Mouse (Mus musculus) gastrocnemius, postnatal 10 days (tissue): ENCODE results near the gene Pask. TPM values are rescaled to one million over a fixed set of nuclear protein-coding genes. Genes with fewer than 3 reads are reported as not detected.
A peak's percentile ranks its signal among the peaks of the same experiment; 100 is the strongest.

Experiments used
- DNase-seq: peaks from one replicate; pipeline ENCODE4 v3.0.0; 2021; ENCODE audit warnings: mixed read lengths
- microRNA-seq, 2 experiments: library from miRNA; unstranded; fragments of <30 nt; microRNA quantifications; one replicate each; pipeline ENCODE4 v1.2.0; 2021
- total RNA-seq, 2 experiments: library from RNA; stranded (reverse); gene quantifications; 2 replicates each; pipeline ENCODE4 v1.2.3; 2021

Gene Pask
- total RNA-seq, 2 experiments from 2014 or later = 2.1 to 3.0 TPM

- no peak for DNase-seq
Observed at GRCm38 (mm10) chr1:93289678-93290214, 53.5 kb downstream of the Pask start.

GRCm38 (mm10) chr1:93277041-93277440 is 66.2 kb downstream of the Pask start:
- DNase-seq = no peak

- no peak for DNase-seq
Observed at GRCm38 (mm10) chr1:93275561-93275960, 67.7 kb downstream of the Pask start.

- DNase-seq = peak; percentile 32
Observed at GRCm38 (mm10) chr1:93272409-93272821, 70.9 kb downstream of the Pask start.

GRCm38 (mm10) chr1:93271751-93272150 is 71.5 kb downstream of the Pask start:
- no peak for DNase-seq

- no peak for DNase-seq
Observed at GRCm38 (mm10) chr1:93270516-93271240, 72.6 kb downstream of the Pask start.

- DNase-seq = no peak
Observed at GRCm38 (mm10) chr1:93268246-93268645, 75.0 kb downstream of the Pask start.

- no peak for DNase-seq
Observed at GRCm38 (mm10) chr1:93267207-93267606, 76.1 kb downstream of the Pask start.

Small RNA genes lying within 50 kb of the gene (microRNA-seq; reads per million reads assigned to microRNA genes)
- gene Mir6345 = 0 reads per million in 2 experiments
- 0.25 to 0.64 reads per million in 2 experiments for gene Mir6901
- gene Mir6902 = 0 reads per million in 2 experiments

Other genes with a start within 250 kb of the Pask start
- gene Kif1a, start 241.5 kb downstream of the Pask start, total RNA-seq = 1 to 10 TPM; 4.7 to 6.3 TPM
- under 1 TPM in 1 of 2 experiments, not detected in 1; 0.23 TPM for gene Agxt, start 208.2 kb downstream of the Pask start, total RNA-seq
- not detected for gene 2310007B03Rik, start 182.5 kb downstream of the Pask start, total RNA-seq
- under 1 TPM in 1 of 2 experiments, not detected in 1; 0.05 TPM for gene Crocc2, start 174.8 kb downstream of the Pask start, total RNA-seq
- gene Sned1, start 107.6 kb downstream of the Pask start, total RNA-seq = 1 to 10 TPM; 5.9 to 9.7 TPM
- 10 to 100 TPM in 1 of 2 experiments, 1 to 10 TPM in 1; 9.9 to 10.2 TPM for gene Mterf4, start 37.6 kb downstream of the Pask start, total RNA-seq
- 10 to 100 TPM; 17.6 to 23.7 TPM for gene Ppp1r7, start 628 bp downstream of the Pask start, total RNA-seq
- gene Ano7, start 30.4 kb upstream of the Pask start, total RNA-seq = not detected
- gene Hdlbp, start 135.3 kb upstream of the Pask start, total RNA-seq = 100 to 1,000 TPM; 229 to 252 TPM
- gene Farp2, start 168.6 kb upstream of the Pask start, total RNA-seq = 10 to 100 TPM; 14.9 to 18.4 TPM